Mouse (Mus musculus): Measurements from ENCODE around the gene Raver1. TPM values are rescaled to one million over a fixed set of nuclear protein-coding genes. Genes with fewer than 3 reads are reported as not detected.

The Raver1 gene
- polyA plus RNA-seq, 1 experiment: 90.8 TPM

DNA sequence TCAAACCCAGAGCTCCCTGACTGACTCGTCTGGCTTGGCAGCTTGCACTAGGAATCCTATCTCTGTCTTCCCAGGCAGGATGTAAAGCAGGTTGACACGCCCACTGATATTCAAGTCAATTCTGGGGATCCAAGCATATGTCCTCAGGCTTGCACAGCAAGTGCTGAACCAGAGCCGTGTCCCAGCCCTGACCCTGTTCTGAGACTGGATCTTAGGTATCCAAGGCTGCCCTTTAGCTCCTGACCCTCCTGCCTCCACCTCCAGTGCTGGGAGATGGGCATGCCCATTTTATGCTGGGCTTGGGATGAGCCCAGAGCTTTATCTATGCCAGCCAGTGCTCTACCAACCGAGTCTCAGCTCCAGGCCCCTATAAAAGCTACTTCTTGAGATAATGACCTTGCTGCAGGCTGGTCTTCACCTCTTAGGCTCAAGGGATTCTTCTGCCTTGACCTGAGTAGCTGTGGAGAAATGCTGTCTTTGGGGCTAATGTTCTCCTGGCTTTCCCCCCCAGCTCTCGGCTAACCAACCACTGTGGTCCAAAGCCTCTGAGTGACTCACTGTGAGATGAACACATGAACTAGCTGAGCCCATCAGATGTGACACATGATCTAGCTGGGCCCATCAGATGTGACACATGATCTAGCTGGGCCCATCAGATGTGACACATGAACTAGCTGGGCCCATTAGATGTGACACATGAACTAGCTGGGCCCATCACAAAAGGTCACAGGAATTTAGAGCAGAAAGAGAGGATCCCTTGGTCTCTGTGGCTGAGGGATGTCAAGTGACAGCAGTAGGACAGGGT lies 14.2 kb upstream of the Raver1 start:
- no peak overlapping the region for H3K27ac ChIP-seq (ENCODE audit: insufficient read depth, low read depth, low read length)
- no peaks in the 10 kb centered on the region for H3K4me1 ChIP-seq (ENCODE audit: control insufficient read depth, insufficient read depth, insufficient read length, low read length)
- 77% methylated on average over 5 of the region's 5 CpGs for WGBS
- peaks cover 18% of the 10 kb centered on the region for H3K36me3 ChIP-seq (ENCODE audit: control insufficient read depth, insufficient read depth, low read length)
- no peak for TF ChIP-seq CTCF (IDR thresholded peaks at IDR 0.05; ENCODE audit: extremely low read depth, insufficient read length, insufficient replicate concordance, low read depth, low read length)
- no peak for TF ChIP-seq POLR2A (IDR thresholded peaks at IDR 0.05; ENCODE audit: low read depth, low read length)
- no peaks in the 10 kb centered on the region for H3K27me3 ChIP-seq (ENCODE audit: control insufficient read depth, insufficient read depth, low read length)
- H3K4me3 ChIP-seq (ENCODE audit: low read depth, low read length): no peak overlapping the region

- WGBS: 88% methylated on average over 6 of the region's 6 CpGs
- no peaks in the 10 kb centered on the region for H3K27me3 ChIP-seq (ENCODE audit: control insufficient read depth, insufficient read depth, low read length)
- no peaks in the 10 kb centered on the region for H3K4me1 ChIP-seq (ENCODE audit: control insufficient read depth, insufficient read depth, insufficient read length, low read length)
- H3K27ac ChIP-seq (ENCODE audit: insufficient read depth, low read depth, low read length): no peak overlapping the region
- peaks cover 18% of the 10 kb centered on the region for H3K36me3 ChIP-seq (ENCODE audit: control insufficient read depth, insufficient read depth, low read length)
- no peak overlapping the region for H3K4me3 ChIP-seq (ENCODE audit: low read depth, low read length)
- TF ChIP-seq POLR2A (IDR thresholded peaks at IDR 0.05; ENCODE audit: low read depth, low read length) (no peak), CTCF (IDR thresholded peaks at IDR 0.05; ENCODE audit: extremely low read depth, insufficient read length, insufficient replicate concordance, low read depth, low read length) (no peak)
These were observed 13.0 kb upstream of the Raver1 start for GRCm38 (mm10) chr9:21104814-21105213.

DNA sequence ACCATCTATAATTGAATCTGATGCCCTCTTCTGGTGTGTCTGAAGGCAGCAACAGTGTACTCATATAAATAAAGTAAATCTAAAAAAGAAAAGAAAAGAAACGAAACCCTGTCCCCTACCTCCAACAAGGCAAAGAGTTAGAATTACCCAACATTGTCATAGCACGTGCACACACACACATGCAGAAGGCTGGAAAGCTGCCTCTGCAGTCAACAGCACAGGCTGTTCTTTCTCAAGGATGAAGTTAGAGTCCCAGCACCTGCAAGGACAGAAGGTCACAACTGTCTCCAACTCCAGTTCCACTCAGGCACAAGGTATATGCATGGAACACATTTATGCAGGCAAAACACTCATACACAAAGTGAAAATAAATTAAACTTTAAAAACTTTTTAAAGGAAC lies 10.3 kb upstream of the Raver1 start:
- Histone ChIP-seq H3K36me3 (ENCODE audit: control insufficient read depth, insufficient read depth, low read length) (peaks cover 8% of the 10 kb centered on the region), H3K4me1 (ENCODE audit: control insufficient read depth, insufficient read depth, insufficient read length, low read length) (no peaks in the 10 kb centered on the region), H3K27me3 (ENCODE audit: control insufficient read depth, insufficient read depth, low read length) (no peaks in the 10 kb centered on the region), H3K4me3 (ENCODE audit: low read depth, low read length) (no peak overlapping the region), H3K27ac (ENCODE audit: insufficient read depth, low read depth, low read length) (no peak overlapping the region)
- 90% methylated on average over 2 of the region's 2 CpGs for WGBS
- TF ChIP-seq POLR2A (IDR thresholded peaks at IDR 0.05; ENCODE audit: low read depth, low read length): no peak
- no peak for TF ChIP-seq CTCF (IDR thresholded peaks at IDR 0.05; ENCODE audit: extremely low read depth, insufficient read length, insufficient replicate concordance, low read depth, low read length)

- Histone ChIP-seq H3K27me3 (ENCODE audit: control insufficient read depth, insufficient read depth, low read length) (no peaks in the 10 kb centered on the region), H3K4me1 (ENCODE audit: control insufficient read depth, insufficient read depth, insufficient read length, low read length) (no peaks in the 10 kb centered on the region), H3K36me3 (ENCODE audit: control insufficient read depth, insufficient read depth, low read length) (peaks cover 6% of the 10 kb centered on the region), H3K4me3 (ENCODE audit: low read depth, low read length) (peak overlapping the region; percentile 0; the same call in 1 of the 2 replicates), H3K27ac (ENCODE audit: insufficient read depth, low read depth, low read length) (no peak overlapping the region)
- no peak for TF ChIP-seq POLR2A (IDR thresholded peaks at IDR 0.05; ENCODE audit: low read depth, low read length)
- no peak for TF ChIP-seq CTCF (IDR thresholded peaks at IDR 0.05; ENCODE audit: extremely low read depth, insufficient read length, insufficient replicate concordance, low read depth, low read length)
- 56% methylated on average over 15 of the region's 15 CpGs for WGBS
These were observed 8.8 kb upstream of the Raver1 start for GRCm38 (mm10) chr9:21100447-21101161.

DNA sequence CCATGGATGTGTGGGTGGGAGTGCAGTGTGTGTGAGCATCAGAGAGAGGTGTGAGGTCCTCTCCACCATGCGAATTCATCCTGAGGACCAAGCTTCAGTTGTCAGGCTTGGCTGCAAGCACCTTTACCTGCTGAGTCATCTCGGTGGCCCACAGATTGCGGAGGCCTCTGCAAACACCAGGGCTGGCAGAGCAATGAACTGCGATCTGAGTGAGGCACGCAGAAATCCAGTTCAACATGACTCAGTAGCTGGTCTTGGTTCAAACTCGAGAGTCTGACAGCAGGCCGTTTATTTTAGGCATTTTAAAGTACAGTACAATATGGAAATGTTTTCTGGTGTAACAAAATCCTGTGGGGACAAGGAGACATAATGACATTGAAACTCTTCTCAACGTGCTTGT lies 6.0 kb upstream of the Raver1 start:
- no peaks in the 10 kb centered on the region for H3K4me1 ChIP-seq (ENCODE audit: control insufficient read depth, insufficient read depth, insufficient read length, low read length)
- H3K27me3 ChIP-seq (ENCODE audit: control insufficient read depth, insufficient read depth, low read length): no peaks in the 10 kb centered on the region
- TF ChIP-seq POLR2A (IDR thresholded peaks at IDR 0.05; ENCODE audit: low read depth, low read length) (no peak), CTCF (IDR thresholded peaks at IDR 0.05; ENCODE audit: extremely low read depth, insufficient read length, insufficient replicate concordance, low read depth, low read length) (no peak)
- no peak overlapping the region for H3K27ac ChIP-seq (ENCODE audit: insufficient read depth, low read depth, low read length)
- H3K36me3 ChIP-seq (ENCODE audit: control insufficient read depth, insufficient read depth, low read length): no peaks in the 10 kb centered on the region
- no peak overlapping the region for H3K4me3 ChIP-seq (ENCODE audit: low read depth, low read length)
- 53% methylated on average over 8 of the region's 8 CpGs for WGBS

GRCm38 (mm10) chr9:21095958-21096357 lies 4.2 kb upstream of the Raver1 start:
- 95% methylated on average over 4 of the region's 4 CpGs for WGBS
- TF ChIP-seq CTCF (IDR thresholded peaks at IDR 0.05; ENCODE audit: extremely low read depth, insufficient read length, insufficient replicate concordance, low read depth, low read length) (no peak), POLR2A (IDR thresholded peaks at IDR 0.05; ENCODE audit: low read depth, low read length) (no peak)
- Histone ChIP-seq H3K4me1 (ENCODE audit: control insufficient read depth, insufficient read depth, insufficient read length, low read length) (no peaks in the 10 kb centered on the region), H3K36me3 (ENCODE audit: control insufficient read depth, insufficient read depth, low read length) (no peaks in the 10 kb centered on the region), H3K27me3 (ENCODE audit: control insufficient read depth, insufficient read depth, low read length) (no peaks in the 10 kb centered on the region), H3K4me3 (ENCODE audit: low read depth, low read length) (no peak overlapping the region), H3K27ac (ENCODE audit: insufficient read depth, low read depth, low read length) (no peak overlapping the region)

DNA sequence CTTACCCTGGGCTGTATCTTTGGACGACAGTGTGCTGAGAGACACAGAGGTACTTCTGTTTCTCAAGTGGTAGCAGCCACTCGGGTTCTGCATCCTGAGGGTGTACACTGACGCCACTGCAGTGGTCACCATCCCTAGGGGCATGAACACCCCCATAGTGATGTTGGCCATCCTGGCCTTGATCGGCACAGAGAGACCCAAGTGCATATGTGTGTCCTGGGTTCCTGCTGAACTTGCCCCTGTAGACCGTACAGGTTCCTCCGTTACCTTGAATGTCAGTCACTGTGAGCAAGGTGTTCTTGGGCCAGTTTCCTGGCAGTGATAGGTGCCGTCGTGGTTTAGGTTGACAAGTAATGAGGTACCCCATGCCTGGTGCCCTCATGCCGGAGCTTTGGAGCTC lies 1.6 kb upstream of the Raver1 start:
- Histone ChIP-seq H3K27ac (ENCODE audit: insufficient read depth, low read depth, low read length) (no peak overlapping the region), H3K27me3 (ENCODE audit: control insufficient read depth, insufficient read depth, low read length) (no peaks in the 10 kb centered on the region), H3K36me3 (ENCODE audit: control insufficient read depth, insufficient read depth, low read length) (peaks cover 15% of the 10 kb centered on the region), H3K4me3 (ENCODE audit: low read depth, low read length) (no peak overlapping the region), H3K4me1 (ENCODE audit: control insufficient read depth, insufficient read depth, insufficient read length, low read length) (peaks cover 13% of the 10 kb centered on the region; the same call in 1 of the 2 replicates)
- TF ChIP-seq CTCF (IDR thresholded peaks at IDR 0.05; ENCODE audit: extremely low read depth, insufficient read length, insufficient replicate concordance, low read depth, low read length): no peak
- TF ChIP-seq POLR2A (IDR thresholded peaks at IDR 0.05; ENCODE audit: low read depth, low read length): no peak
- 96% methylated on average over 9 of the region's 9 CpGs for WGBS
